Mouse (Mus musculus) erythroblast, embryonic 14.5 days (primary cell): ENCODE measurements around the gene Ptx3. TPM values are rescaled to one million over a fixed set of nuclear protein-coding genes. Genes with fewer than 3 reads are reported as not detected.

ENCODE experiments used
- H3K27me3 ChIP-seq: 2 replicates; pipeline ENCODE4 v1.6.1; 2012; ENCODE audit warnings: inconsistent platforms; ENCODE audit not compliant: control insufficient read depth
- H3K36me3 ChIP-seq: 2 replicates; pipeline ENCODE4 v1.6.1; 2012; ENCODE audit warnings: mild to moderate bottlenecking, inconsistent platforms; ENCODE audit not compliant: control insufficient read depth
- H3K4me1 ChIP-seq: 2 replicates; pipeline ENCODE4 v1.6.1; 2012; ENCODE audit warnings: inconsistent platforms; ENCODE audit not compliant: control insufficient read depth
- H3K4me3 ChIP-seq: replicated peaks from 2 replicates; pipeline ENCODE3; 2012; ENCODE audit warnings: moderate library complexity, mild to moderate bottlenecking, inconsistent platforms
- H3K9me3 ChIP-seq: 2 replicates; pipeline ENCODE4 v1.6.1; 2012; ENCODE audit warnings: low read length, inconsistent platforms, mixed read lengths; ENCODE audit not compliant: control insufficient read depth
- GATA1 ChIP-seq: IDR thresholded peaks from 2 replicates; pipeline ENCODE4 v1.6.1; 2012; ENCODE audit warnings: low read length, inconsistent platforms, mixed read lengths
- TAL1 ChIP-seq: IDR thresholded peaks from 3 replicates; pipeline ENCODE4 v1.6.1; 2012; ENCODE audit warnings: low read length, inconsistent platforms, mixed read lengths
- polyA plus RNA-seq: library from polyadenylated mRNA; stranded (reverse); fragments of >175 nt; gene quantifications from 2 replicates; pipeline ENCODE4 v1.2.3, GENCODE M21; 2012

Gene Ptx3
- not detected in 2 replicates for polyA plus RNA-seq

DNA sequence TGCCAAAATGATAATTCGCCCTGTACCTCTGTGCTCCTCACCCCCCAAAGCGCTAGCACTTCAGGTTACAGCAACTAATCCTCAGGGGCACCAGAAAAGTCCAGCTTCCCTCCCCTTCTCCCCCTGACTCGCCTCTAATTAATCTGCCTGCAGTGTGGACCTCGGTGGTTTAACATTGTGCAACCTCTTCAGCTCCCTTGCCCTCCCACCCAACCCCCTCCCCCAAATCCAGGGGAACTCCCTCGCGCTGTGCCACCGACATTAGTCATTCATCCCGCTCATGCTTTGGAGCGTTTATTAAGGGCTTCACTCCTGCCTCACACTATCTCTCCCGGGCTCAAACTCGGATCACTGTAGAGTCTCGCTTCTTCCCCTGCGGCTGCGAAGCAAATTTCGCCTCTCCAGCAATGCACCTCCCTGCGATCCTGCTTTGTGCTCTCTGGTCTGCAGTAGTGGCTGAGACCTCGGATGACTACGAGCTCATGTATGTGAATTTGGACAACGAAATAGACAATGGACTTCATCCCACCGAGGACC lies at the start of gene Ptx3:
Gene Ptx3 (plus strand): TSS at position 256 of the 537 bp plus-strand sequence.
- Histone ChIP-seq H3K36me3 (no peaks in the 10 kb centered on the region), H3K27me3 (peaks cover 40% of the 10 kb centered on the region), H3K4me1 (no peaks in the 10 kb centered on the region), H3K9me3 (no peaks in the 10 kb centered on the region; the same call in 1 of the 2 replicates), H3K4me3 (no peak within 1 kb of the TSS)
- TF ChIP-seq GATA1 (no peak), TAL1 (no peak)

DNA sequence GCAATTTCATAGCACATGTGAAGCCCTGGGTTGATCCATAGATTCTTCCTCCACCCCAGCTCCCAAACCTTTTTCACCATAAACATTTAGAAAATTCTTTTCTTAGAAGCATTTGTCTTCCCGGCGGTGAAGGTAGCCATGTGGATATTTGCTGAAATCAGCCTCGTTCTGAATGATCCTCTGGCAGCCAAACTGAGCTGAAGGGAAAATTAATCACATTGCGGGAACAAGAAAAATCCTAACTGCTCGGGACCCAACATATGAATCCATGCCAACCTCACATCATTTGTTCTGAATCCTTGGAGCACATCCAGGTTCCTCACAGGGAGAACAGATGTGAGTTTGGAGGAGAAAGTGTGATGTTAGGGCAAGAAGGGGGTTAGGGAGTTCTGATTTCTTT lies 46.8 kb upstream of the Ptx3 start:
- Histone ChIP-seq H3K27me3 (no peaks in the 10 kb centered on the region), H3K4me1 (no peaks in the 10 kb centered on the region), H3K9me3 (no peaks in the 10 kb centered on the region), H3K36me3 (no peaks in the 10 kb centered on the region), H3K4me3 (no peak overlapping the region)
- no peak for TF ChIP-seq TAL1
- TF ChIP-seq GATA1 = no peak

DNA sequence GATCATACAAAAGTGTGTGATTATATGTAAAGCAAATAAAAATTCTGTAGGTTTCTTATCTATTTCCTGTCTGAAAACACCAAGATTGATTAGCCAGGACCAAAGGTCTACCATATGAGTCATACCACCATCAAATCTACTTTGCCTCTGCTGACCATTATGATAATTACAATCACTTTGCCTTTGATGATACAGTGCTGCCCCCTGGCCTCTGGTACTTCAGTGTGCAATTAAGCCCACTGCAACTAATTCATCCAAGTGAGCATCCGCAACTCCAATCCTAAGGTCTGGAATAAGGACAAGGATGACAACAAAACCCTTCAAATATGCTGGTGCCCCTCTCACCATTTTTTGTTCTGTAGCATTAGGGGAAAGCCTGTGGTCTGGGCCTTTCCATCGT lies 40.1 kb upstream of the Ptx3 start:
- H3K27me3 ChIP-seq = no peaks in the 10 kb centered on the region

DNA sequence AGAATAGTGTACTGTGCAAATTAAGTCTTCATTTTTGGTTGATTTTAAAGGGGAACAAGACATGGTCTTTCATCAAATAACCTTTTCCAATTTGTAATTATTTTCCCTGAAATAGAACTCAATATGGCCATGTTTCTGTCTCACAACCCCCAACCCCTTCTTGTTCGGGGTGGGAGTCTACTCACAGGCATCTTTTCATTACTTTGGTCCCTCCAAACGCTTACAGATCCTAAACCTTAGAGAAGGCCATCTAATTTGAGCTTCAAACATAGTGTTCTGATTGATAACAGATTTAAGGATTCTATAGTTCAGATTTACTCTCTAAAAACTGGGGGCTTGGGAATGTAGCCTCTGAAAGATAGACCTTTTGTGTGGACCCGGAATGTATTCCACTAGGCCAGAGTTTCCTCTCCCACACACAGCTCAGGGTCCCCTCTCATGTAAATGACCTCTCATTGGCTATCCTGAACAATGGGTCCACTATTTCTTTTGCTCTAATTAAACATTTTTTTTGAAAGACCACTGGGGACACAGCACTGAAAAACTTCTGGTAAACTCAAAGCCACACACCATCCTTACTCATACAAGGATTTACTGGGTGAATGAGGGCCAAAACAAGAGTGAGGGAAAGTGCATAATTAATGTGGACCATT lies 25.7 kb upstream of the Ptx3 start:
- Histone ChIP-seq H3K4me1 (no peaks in the 10 kb centered on the region), H3K4me3 (no peak overlapping the region), H3K36me3 (no peaks in the 10 kb centered on the region), H3K9me3 (no peaks in the 10 kb centered on the region), H3K27me3 (no peaks in the 10 kb centered on the region)
- TF ChIP-seq TAL1 (no peak), GATA1 (no peak)

More for the DNA sequence above, 40.1 kb upstream of the Ptx3 start:
- Histone ChIP-seq H3K9me3 (no peaks in the 10 kb centered on the region), H3K4me3 (no peak overlapping the region), H3K36me3 (no peaks in the 10 kb centered on the region), H3K4me1 (no peaks in the 10 kb centered on the region)
- no peak for TF ChIP-seq GATA1
- TF ChIP-seq TAL1 = no peak

DNA sequence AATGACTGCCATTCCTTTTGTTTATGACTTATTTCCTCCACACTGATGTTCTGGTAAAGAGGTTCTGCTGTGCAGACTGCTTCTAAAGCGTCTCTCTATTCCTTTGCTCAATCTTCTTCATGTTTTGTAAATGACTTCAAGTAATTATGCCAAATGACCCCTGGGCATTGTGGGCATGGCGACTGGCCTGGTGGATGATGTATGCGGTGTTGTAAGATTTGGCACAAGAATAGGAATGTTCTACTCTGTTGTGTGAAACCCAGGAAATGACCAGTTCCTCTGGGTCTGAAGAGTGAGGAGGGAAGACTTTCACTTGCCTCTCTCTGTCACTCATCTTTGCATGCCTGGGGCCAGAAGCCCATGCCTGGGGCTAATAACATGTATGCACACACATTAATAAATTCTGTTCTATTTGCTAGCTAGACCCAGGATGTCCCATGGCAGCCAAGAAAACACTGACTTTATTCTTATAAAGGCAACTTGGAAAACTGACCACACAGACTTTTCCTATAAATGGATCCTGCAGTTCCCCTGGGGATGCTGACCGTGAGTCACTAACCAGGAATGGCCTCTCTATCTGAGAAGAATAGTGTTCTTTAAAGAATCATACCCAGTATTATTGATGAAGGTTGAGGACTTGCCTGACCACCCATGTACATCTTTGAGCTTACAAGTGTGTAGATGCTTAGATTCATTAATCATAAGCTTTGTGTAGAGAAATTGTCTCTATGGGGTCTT lies 10.7 kb upstream of the Ptx3 start:
- no peak for TF ChIP-seq GATA1
- no peak for TF ChIP-seq TAL1
- no peaks in the 10 kb centered on the region for H3K36me3 ChIP-seq
- no peaks in the 10 kb centered on the region for H3K9me3 ChIP-seq
- no peak overlapping the region for H3K4me3 ChIP-seq
- no peaks in the 10 kb centered on the region for H3K27me3 ChIP-seq
- H3K4me1 ChIP-seq = no peaks in the 10 kb centered on the region

DNA sequence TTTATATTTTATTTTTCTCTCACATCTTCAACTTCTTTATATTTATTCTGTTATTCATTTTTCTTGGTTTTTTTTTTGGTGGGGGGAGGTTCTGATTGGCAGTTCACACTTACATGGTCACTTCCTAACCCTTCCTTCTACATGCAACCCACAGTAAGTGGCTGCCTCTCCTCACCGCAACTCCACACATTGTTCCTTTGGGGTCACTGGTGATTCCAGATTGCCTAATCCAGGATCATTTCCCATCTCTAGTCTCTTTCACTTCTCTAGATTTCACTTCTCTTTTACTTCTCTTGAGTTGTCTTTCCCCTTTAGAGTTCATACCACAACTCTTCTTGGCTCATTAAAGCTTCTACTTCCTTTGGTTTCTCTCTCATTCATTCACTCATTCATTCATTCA lies 6.2 kb upstream of the Ptx3 start:
- no peak for TF ChIP-seq GATA1
- no peaks in the 10 kb centered on the region for H3K9me3 ChIP-seq
- peaks cover under 1% of the 10 kb centered on the region for H3K27me3 ChIP-seq
- H3K4me3 ChIP-seq = no peak overlapping the region
- H3K36me3 ChIP-seq = no peaks in the 10 kb centered on the region
- no peaks in the 10 kb centered on the region for H3K4me1 ChIP-seq

DNA sequence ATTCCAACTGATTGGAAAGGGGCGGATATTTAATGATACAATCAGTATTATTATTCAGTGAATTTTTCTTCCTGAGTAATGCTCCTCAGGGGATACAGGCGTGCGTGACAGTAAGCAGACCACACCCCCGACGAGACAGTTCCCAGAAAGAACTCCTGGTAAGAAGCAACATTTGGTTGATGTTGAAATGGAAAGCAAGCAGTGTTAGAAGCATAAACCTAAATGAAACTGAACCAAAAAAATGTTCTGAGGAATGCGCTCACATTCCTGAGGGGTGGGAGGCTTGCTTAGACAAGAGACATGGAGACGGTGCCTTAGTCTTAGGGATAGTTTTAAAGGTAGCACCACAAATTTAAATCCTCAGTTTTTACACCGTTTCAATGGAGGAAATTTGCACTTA lies 4.0 kb upstream of the Ptx3 start:
- TF ChIP-seq TAL1 (no peak), GATA1 (no peak)
- H3K9me3 ChIP-seq = no peaks in the 10 kb centered on the region; the same call in 1 of the 2 replicates
- H3K4me3 ChIP-seq = no peak overlapping the region
- no peaks in the 10 kb centered on the region for H3K36me3 ChIP-seq
- H3K27me3 ChIP-seq = peaks cover 20% of the 10 kb centered on the region
- no peaks in the 10 kb centered on the region for H3K4me1 ChIP-seq

DNA sequence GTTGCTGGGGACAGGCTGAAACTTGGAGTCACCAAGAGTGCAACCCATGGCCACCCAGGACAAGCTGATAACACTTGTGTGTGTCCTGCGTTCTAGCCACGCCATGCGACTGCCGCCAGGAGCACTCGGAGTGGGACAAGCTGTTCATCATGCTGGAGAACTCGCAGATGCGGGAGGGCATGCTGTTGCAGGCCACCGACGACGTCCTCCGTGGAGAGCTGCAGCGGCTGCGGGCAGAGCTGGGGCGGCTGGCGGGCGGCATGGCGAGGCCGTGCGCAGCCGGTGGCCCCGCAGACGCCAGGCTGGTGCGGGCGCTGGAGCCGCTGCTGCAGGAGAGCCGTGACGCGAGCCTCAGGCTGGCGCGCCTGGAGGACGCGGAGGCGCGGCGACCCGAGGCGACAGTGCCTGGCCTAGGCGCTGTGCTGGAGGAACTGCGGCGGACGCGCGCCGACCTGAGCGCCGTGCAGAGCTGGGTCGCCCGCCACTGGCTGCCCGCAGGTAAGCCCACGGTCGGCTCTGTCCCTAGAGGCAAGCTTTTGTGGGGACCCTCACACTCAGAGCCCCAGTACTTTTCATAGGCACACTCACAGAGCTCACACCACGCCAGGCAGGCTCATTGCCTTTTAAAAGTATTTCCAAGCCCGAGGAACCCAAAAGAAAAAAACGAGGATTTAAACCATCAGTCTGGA lies 988 bp downstream of the Ptx3 start:
- Histone ChIP-seq H3K4me1 (no peaks in the 10 kb centered on the region), H3K27me3 (peaks cover 40% of the 10 kb centered on the region), H3K36me3 (no peaks in the 10 kb centered on the region), H3K4me3 (no peak overlapping the region), H3K9me3 (no peaks in the 10 kb centered on the region; the same call in 1 of the 2 replicates)
- TF ChIP-seq TAL1 (no peak), GATA1 (no peak)

DNA sequence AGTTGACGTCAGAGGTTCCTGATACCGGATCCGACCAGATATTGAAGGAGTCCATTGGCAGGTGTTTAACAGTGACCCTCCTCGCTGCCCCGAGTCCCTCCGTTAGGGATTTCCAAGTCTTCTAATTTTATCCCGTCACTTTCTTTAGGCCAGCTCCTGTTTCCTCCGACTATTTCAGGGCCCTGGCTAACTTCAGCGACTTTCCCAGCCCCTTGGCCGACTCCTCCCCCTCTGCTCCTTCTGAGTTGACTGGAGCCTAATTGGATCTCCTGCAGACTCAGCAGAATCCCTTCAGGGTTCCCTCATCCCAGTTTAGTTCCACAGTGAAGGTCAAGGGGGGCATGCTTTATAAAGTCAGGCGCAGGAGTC lies 1.5 kb downstream of the Ptx3 start:
- Histone ChIP-seq H3K9me3 (no peaks in the 10 kb centered on the region; the same call in 1 of the 2 replicates), H3K36me3 (no peaks in the 10 kb centered on the region), H3K4me1 (no peaks in the 10 kb centered on the region), H3K27me3 (peaks cover 40% of the 10 kb centered on the region), H3K4me3 (no peak overlapping the region)
- no peak for TF ChIP-seq GATA1
- TF ChIP-seq TAL1 = no peak
